Mouse (Mus musculus) lung, postnatal 0 days (tissue): Measurements from ENCODE around the gene Gdpgp1. TPM values are rescaled to one million over a fixed set of nuclear protein-coding genes. Genes with fewer than 3 reads are reported as not detected.

Experiments
- ATAC-seq: fragments of 200-750 bp; cut with Nextera tagmentation; 2 replicates; pipeline ENCODE4 v1.8.0; 2017; ENCODE audit warnings: moderate library complexity
- DNase-seq: peaks from one replicate; pipeline ENCODE4 v3.0.0-alpha.2; 2016; ENCODE audit warnings: low spot score
- H3K27ac ChIP-seq: fragments of 300-500 bp; sonication (generic); 2 replicates; pipeline ENCODE4 v1.5.1; 2014; ENCODE audit warnings: antibody characterized with exemption, mild to moderate bottlenecking, low read length, mixed read lengths
- H3K27me3 ChIP-seq: fragments of 300-500 bp; sonication (generic); replicated peaks from 2 replicates; pipeline ENCODE4 v1.6.1; 2014; ENCODE audit warnings: low read length, mixed read lengths; ENCODE audit not compliant: insufficient read depth
- H3K36me3 ChIP-seq: fragments of 300-500 bp; sonication (generic); 2 replicates; pipeline ENCODE4 v1.6.1; 2014; ENCODE audit warnings: low read length, mixed read lengths; ENCODE audit not compliant: insufficient read depth
- H3K4me1 ChIP-seq: fragments of 300-500 bp; sonication (generic); 2 replicates; pipeline ENCODE4 v1.6.1; 2014; ENCODE audit warnings: antibody characterized with exemption, low read depth, low read length, mixed read lengths; ENCODE audit not compliant: insufficient read depth
- H3K4me2 ChIP-seq: fragments of 300-500 bp; sonication (generic); replicated peaks from 2 replicates; pipeline ENCODE4 v1.6.1; 2014; ENCODE audit warnings: low read depth, mild to moderate bottlenecking, low read length, moderate library complexity, mixed read lengths
- H3K4me3 ChIP-seq: fragments of 300-500 bp; sonication (generic); 2 replicates; pipeline ENCODE4 v1.5.1; 2014; ENCODE audit warnings: low read depth, low read length
- H3K9ac ChIP-seq: fragments of 300-500 bp; sonication (generic); replicated peaks from 2 replicates; pipeline ENCODE4 v1.6.1; 2014; ENCODE audit warnings: low read depth, mild to moderate bottlenecking
- H3K9me3 ChIP-seq: fragments of 300-500 bp; sonication (generic); 2 replicates; pipeline ENCODE4 v1.6.1; 2016; ENCODE audit warnings: low read length, mixed read lengths
- CTCF ChIP-seq: IDR thresholded peaks from 2 replicates; pipeline ENCODE4 v1.5.1; 2016; ENCODE audit warnings: antibody characterized with exemption, mild to moderate bottlenecking
- EP300 ChIP-seq: IDR thresholded peaks from 2 replicates; pipeline ENCODE4 v1.6.1; 2016; ENCODE audit warnings: antibody characterized with exemption, mild to moderate bottlenecking, control low read depth
- WGBS: fragments of 180-500 bp; shearing (Covaris S2); extraction: QIAGEN DNeasy Blood & Tissue Kit; methylation state at CpG from one replicate; pipeline ENCODE4 v1.1.7; 2014; 5-methylcytosine and 5-hydroxymethylcytosine counted together
- polyA plus RNA-seq: library from polyadenylated mRNA; unstranded; fragments of >200 nt; fragmentation: Nextera tagmentation; extraction: Ambion mirVana; gene quantifications from 2 replicates; pipeline ENCODE4 v1.2.1, GENCODE M21; 2015

Gene Gdpgp1
- polyA plus RNA-seq, 1 experiment from 2014 or later: 2.8 TPM

DNA sequence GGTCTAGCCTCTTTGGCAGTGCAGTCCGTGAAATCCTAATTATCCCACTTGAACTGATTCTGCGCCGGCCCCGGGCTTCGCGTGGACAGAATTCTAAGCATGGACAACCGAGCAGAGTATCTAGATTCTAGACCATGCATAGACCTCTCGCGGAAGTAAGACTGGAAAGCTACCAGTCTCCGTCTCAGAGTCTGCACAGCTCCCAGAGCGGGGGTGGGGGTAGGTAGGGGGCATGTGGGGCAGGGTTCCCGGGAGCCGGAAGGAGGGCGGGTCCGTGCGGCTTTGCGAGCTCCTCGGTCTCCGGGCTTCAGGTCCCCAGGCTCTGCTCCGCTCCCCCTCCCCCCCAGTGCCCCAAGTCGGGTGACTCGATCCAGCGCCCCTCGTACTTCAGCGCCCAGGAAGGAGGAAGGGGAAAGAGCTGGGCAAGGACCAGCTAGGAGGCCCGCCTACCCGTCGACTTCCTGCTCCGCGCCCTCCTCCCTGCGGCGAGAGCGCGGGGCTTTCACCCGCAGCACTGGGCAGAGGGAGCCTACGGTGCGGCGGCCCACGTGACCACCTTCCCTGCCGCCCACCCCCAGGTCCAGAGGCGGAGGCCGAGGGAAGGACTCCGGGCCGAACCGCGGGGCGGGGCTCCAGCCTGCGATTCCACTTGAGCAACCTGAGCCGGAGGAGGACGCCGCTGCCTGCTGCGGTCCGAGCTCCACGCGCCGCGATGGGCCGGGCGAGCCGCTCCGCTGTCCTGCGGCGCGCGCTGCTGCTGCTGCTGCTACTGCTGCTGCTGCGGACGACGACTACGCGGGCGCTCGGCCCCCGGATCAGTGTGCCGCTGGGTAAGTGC is 34.5 kb upstream of the Gdpgp1 start:
- peak overlapping the region; percentile 87 for H3K4me2 ChIP-seq
- H3K27me3 ChIP-seq: no peaks in the 10 kb centered on the region
- H3K36me3 ChIP-seq: no peaks in the 10 kb centered on the region
- no peak for TF ChIP-seq CTCF
- TF ChIP-seq EP300: no peak
- peaks cover 15% of the 10 kb centered on the region; the same call in 1 of the 2 replicates for H3K4me1 ChIP-seq
- H3K9ac ChIP-seq: peak overlapping the region; percentile 46
- under 1% methylated on average over 65 of the region's 74 CpGs for WGBS
- H3K9me3 ChIP-seq: no peaks in the 10 kb centered on the region
- peak overlapping the region; percentile 75 for H3K27ac ChIP-seq
- peak; percentile 92 for DNase-seq
- peak; percentile 90 for ATAC-seq
- peak overlapping the region; percentile 74 for H3K4me3 ChIP-seq

- Histone ChIP-seq H3K36me3 (no peaks in the 10 kb centered on the region), H3K27me3 (no peaks in the 10 kb centered on the region), H3K4me1 (peaks cover 15% of the 10 kb centered on the region; the same call in 1 of the 2 replicates), H3K4me3 (peak overlapping the region; percentile 74), H3K27ac (peak overlapping the region; percentile 75), H3K4me2 (peak overlapping the region; percentile 87), H3K9ac (peak overlapping the region; percentile 46), H3K9me3 (no peaks in the 10 kb centered on the region)
- WGBS: 2% methylated on average over 11 of the region's 11 CpGs
- DNase-seq (no peak), ATAC-seq (peak; percentile 5)
- TF ChIP-seq CTCF (no peak), EP300 (no peak)
Measured at GRCm38 (mm10) chr7:80198863-80199262, 33.8 kb upstream of the Gdpgp1 start.

DNA sequence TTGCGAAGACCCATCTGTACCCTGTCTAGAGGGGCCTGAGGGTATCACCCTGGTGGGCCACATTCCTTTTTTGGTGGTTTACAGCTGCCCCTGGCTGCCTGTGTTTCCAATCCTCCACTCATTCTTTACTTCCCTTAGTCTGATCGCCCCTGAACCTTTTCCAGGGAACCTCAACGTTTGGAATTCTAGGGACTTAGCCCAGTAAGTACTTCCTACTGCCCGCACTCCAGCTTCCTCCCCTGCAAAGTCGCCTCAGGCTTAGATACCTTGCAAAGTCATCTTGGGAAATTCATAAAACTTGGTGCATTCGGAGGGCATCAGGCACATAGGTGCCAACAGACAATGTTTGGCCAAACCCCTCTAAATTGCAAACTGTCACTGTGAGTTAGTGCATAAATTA is 33.4 kb upstream of the Gdpgp1 start:
- no peaks in the 10 kb centered on the region for H3K27me3 ChIP-seq
- DNase-seq: no peak
- H3K4me3 ChIP-seq: peak overlapping the region; percentile 74
- peaks cover 15% of the 10 kb centered on the region; the same call in 1 of the 2 replicates for H3K4me1 ChIP-seq
- TF ChIP-seq EP300 (no peak), CTCF (no peak)
- no peaks in the 10 kb centered on the region for H3K36me3 ChIP-seq
- no peak for ATAC-seq
- H3K9ac ChIP-seq: peak overlapping the region; percentile 46
- H3K9me3 ChIP-seq: no peaks in the 10 kb centered on the region
- 29% methylated on average over 6 of the region's 6 CpGs for WGBS
- H3K27ac ChIP-seq: no peak overlapping the region
- H3K4me2 ChIP-seq: peak overlapping the region; percentile 87

GRCm38 (mm10) chr7:80199851-80200587 is 32.6 kb upstream of the Gdpgp1 start:
- Histone ChIP-seq H3K4me2 (peak overlapping the region; percentile 87; the same call in 1 of the 2 replicates), H3K4me3 (no peak overlapping the region), H3K36me3 (no peaks in the 10 kb centered on the region), H3K4me1 (peaks cover 15% of the 10 kb centered on the region; the same call in 1 of the 2 replicates), H3K9me3 (no peaks in the 10 kb centered on the region), H3K27me3 (no peaks in the 10 kb centered on the region), H3K9ac (no peak overlapping the region), H3K27ac (no peak overlapping the region)
- 73% methylated on average over 11 of the region's 11 CpGs for WGBS
- TF ChIP-seq EP300 (no peak), CTCF (no peak)
- ATAC-seq: no peak
- no peak for DNase-seq

DNA sequence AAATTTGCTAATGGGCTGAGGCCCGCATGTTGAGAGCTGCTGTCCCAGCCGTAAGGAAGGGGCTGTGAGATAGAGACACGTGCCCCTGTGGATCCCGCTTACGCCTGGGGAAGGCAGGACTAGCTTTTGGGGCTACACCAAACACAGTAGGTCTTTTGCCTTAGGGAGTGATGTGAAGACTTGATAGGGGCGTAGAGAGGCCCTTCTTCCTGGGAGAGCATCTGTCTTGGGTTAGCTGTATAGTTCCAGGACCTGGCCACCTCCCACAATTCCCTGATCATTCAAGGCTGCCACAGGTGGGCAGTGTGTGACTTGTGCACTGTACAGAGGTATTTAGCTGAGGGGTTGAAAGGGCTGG is 32.1 kb upstream of the Gdpgp1 start:
- Histone ChIP-seq H3K4me2 (peak overlapping the region; percentile 3; the same call in 1 of the 2 replicates), H3K4me1 (peaks cover 15% of the 10 kb centered on the region; the same call in 1 of the 2 replicates)
- ATAC-seq: no peak

DNA sequence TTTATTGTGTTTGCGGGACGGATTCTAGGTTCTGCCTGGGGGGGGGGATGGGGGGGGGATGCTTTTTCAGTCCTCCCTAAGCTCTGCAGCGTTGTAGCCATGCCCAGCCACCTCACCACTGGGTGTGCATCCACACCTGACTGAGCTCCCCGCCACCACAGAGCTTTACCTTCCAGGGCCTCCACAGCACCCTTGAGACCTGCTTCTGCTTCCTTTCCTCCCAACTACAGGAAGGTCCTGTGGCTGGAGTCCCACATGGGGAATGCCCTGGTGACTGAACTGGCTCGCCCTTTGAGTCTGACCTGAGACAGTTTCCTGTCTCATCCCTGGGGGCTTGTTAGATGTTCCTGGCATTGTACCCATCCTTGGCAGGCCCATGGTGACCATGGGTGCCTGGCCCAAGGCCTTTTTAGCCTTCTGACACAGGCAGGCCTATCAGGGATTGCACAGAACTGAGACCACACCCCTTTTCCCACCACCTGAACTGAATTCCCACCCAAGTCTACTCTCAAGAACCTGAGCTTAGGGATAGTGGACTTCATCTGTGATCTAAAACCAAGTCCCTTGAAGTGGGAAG is 31.6 kb upstream of the Gdpgp1 start:
- Histone ChIP-seq H3K4me2 (no peak overlapping the region), H3K4me3 (no peak overlapping the region), H3K9ac (no peak overlapping the region), H3K27me3 (no peaks in the 10 kb centered on the region), H3K9me3 (no peaks in the 10 kb centered on the region), H3K36me3 (no peaks in the 10 kb centered on the region), H3K27ac (no peak overlapping the region), H3K4me1 (peaks cover 17% of the 10 kb centered on the region; the same call in 1 of the 2 replicates)
- WGBS: 85% methylated on average over 5 of the region's 5 CpGs
- ATAC-seq (no peak), DNase-seq (no peak)
- TF ChIP-seq CTCF (no peak), EP300 (no peak)

More for the DNA sequence above, 32.1 kb upstream of the Gdpgp1 start:
- TF ChIP-seq CTCF: no peak; the same call in 1 of the 2 replicates
- TF ChIP-seq EP300: no peak
- Histone ChIP-seq H3K4me3 (no peak overlapping the region), H3K9ac (no peak overlapping the region), H3K36me3 (no peaks in the 10 kb centered on the region), H3K27ac (no peak overlapping the region), H3K27me3 (no peaks in the 10 kb centered on the region), H3K9me3 (no peaks in the 10 kb centered on the region)
- DNase-seq: no peak
- over 99% methylated on average over 6 of the region's 6 CpGs for WGBS
